Mouse (Mus musculus): Measurements from ENCODE around the gene Utp4. TPM values are rescaled to one million over a fixed set of nuclear protein-coding genes. Genes with fewer than 3 reads are reported as not detected.
"Not testable (repeated sequence)": the region's sequence is repeated elsewhere in the genome, so short reads cannot be mapped to it uniquely, and the experiment has no call there.

Utp4 gene
- total RNA-seq, 2 experiments from 2014 or later: 20.5 to 25.4 TPM

- no peak for DNase-seq (ENCODE audit: low spot score in 2 of 2)
These were observed 6.0 kb downstream of the Utp4 start for GRCm38 (mm10) chr8:106899473-106899872.

GRCm38 (mm10) chr8:106905727-106906480 lies 12.5 kb downstream of the Utp4 start:
- DNase-seq (ENCODE audit: low spot score in 2 of 2): peak; percentile 55 to 77

GRCm38 (mm10) chr8:106906635-106907034 lies 13.2 kb downstream of the Utp4 start:
- DNase-seq (ENCODE audit: low spot score in 2 of 2): no peak

- DNase-seq (ENCODE audit: low spot score in 2 of 2): no peak
These were observed 14.0 kb downstream of the Utp4 start for GRCm38 (mm10) chr8:106907450-106907849.

- no peak for DNase-seq (ENCODE audit: low spot score in 2 of 2)
These were observed 14.9 kb downstream of the Utp4 start for GRCm38 (mm10) chr8:106908291-106908690.

GRCm38 (mm10) chr8:106913631-106914030 lies 20.2 kb downstream of the Utp4 start:
- no peak for DNase-seq (ENCODE audit: low spot score in 2 of 2)

GRCm38 (mm10) chr8:106919721-106920394 lies 26.4 kb downstream of the Utp4 start:
- DNase-seq (ENCODE audit: low spot score in 2 of 2): no peak

- no peak for DNase-seq (ENCODE audit: low spot score in 2 of 2)
These were observed 26.9 kb downstream of the Utp4 start for GRCm38 (mm10) chr8:106920395-106920741.

- DNase-seq (ENCODE audit: low spot score in 2 of 2): no peak
These were observed 30.6 kb downstream of the Utp4 start for GRCm38 (mm10) chr8:106924057-106924456.

GRCm38 (mm10) chr8:106924904-106925349 lies 31.5 kb downstream of the Utp4 start:
- peak in 1 of 2 experiments; percentile 57 for DNase-seq (ENCODE audit: low spot score in 2 of 2)

- DNase-seq (ENCODE audit: low spot score in 2 of 2): no peak
These were observed 32.0 kb downstream of the Utp4 start for GRCm38 (mm10) chr8:106925446-106925845.

GRCm38 (mm10) chr8:106927247-106927646 lies 33.8 kb downstream of the Utp4 start:
- DNase-seq (ENCODE audit: low spot score in 2 of 2): no peak

- not testable (repeated sequence) for DNase-seq (ENCODE audit: low spot score in 2 of 2)
These were observed 34.7 kb downstream of the Utp4 start for GRCm38 (mm10) chr8:106928182-106928581.

- peak in 1 of 2 experiments; percentile 38 for DNase-seq (ENCODE audit: low spot score in 2 of 2)
These were observed 35.9 kb downstream of the Utp4 start for GRCm38 (mm10) chr8:106929155-106929913.

GRCm38 (mm10) chr8:106929921-106930320 lies 36.5 kb downstream of the Utp4 start:
- DNase-seq (ENCODE audit: low spot score in 2 of 2): no peak

- DNase-seq (ENCODE audit: low spot score in 2 of 2): peak in 1 of 2 experiments; percentile 36
These were observed 39.1 kb downstream of the Utp4 start for GRCm38 (mm10) chr8:106932376-106933065.

- no peak for DNase-seq (ENCODE audit: low spot score in 2 of 2)
These were observed 40.2 kb downstream of the Utp4 start for GRCm38 (mm10) chr8:106933506-106934143.

GRCm38 (mm10) chr8:106934226-106934977 lies 41.0 kb downstream of the Utp4 start:
- no peak for DNase-seq (ENCODE audit: low spot score in 2 of 2)

- peak; percentile 93 for DNase-seq (ENCODE audit: low spot score in 2 of 2)
These were observed 42.0 kb downstream of the Utp4 start, which contains the start of gene Sntb2 for GRCm38 (mm10) chr8:106935324-106935869. Gene Sntb2 (plus strand): TSS chr8:106935750.
